Mouse (Mus musculus): ENCODE data around the gene Eva1c. TPM values are rescaled to one million over a fixed set of nuclear protein-coding genes. Genes with fewer than 3 reads are reported as not detected.

Eva1c gene
- polyA plus RNA-seq, 1 experiment from 2014 or later, result 6.4 TPM

GRCm38 (mm10) chr16:90798446-90798845 lies 28.1 kb upstream of the Eva1c start:
- Histone ChIP-seq H3K4me2 (ENCODE audit: low read length) (no peak overlapping the region), H3K27ac (ENCODE audit: low read depth, low read length) (no peak overlapping the region), H3K9ac (ENCODE audit: low read length) (no peak overlapping the region), H3K4me1 (ENCODE audit: control insufficient read depth, insufficient read depth, low read length) (no peaks in the 10 kb centered on the region), H3K4me3 (ENCODE audit: low read depth, low read length) (no peak overlapping the region), H3K27me3 (replicated peaks; ENCODE audit: control insufficient read depth, insufficient read depth, low read length) (no peaks in the 10 kb centered on the region), H3K36me3 (ENCODE audit: control insufficient read depth, insufficient read depth, low read length) (peaks cover 75% of the 10 kb centered on the region), H3K9me3 (replicated peaks; ENCODE audit: control insufficient read depth, low read length) (no peaks in the 10 kb centered on the region)
- 88% methylated on average over 8 of the region's 8 CpGs for WGBS
- ATAC-seq, result no peak
- DNase-seq (ENCODE audit: low spot score), result no peak

DNA sequence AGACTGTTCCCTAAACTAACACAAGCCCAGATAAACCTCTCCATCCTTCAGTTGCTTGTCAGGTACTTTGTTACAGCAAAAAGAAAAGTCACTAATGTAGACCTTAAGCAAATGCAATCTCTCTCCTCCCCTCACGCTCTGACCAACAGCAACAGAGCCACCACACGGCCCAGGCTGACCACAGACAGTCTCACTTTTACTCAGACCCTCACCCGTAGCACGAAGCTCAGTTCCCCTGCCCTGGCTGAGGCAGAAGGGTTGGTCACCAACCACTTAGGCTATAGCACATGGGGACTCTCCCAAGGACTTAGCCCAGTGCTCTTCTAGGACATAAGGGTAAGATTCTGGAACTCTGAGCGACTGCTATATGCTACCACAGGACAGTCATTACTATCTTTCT lies 27.7 kb upstream of the Eva1c start:
- Histone ChIP-seq H3K27me3 (replicated peaks; ENCODE audit: control insufficient read depth, insufficient read depth, low read length) (no peaks in the 10 kb centered on the region), H3K4me2 (ENCODE audit: low read length) (no peak overlapping the region), H3K9me3 (replicated peaks; ENCODE audit: control insufficient read depth, low read length) (no peaks in the 10 kb centered on the region), H3K36me3 (ENCODE audit: control insufficient read depth, insufficient read depth, low read length) (peaks cover 74% of the 10 kb centered on the region), H3K4me3 (ENCODE audit: low read depth, low read length) (no peak overlapping the region), H3K9ac (ENCODE audit: low read length) (no peak overlapping the region), H3K27ac (ENCODE audit: low read depth, low read length) (no peak overlapping the region), H3K4me1 (ENCODE audit: control insufficient read depth, insufficient read depth, low read length) (no peaks in the 10 kb centered on the region)
- ATAC-seq (no peak), DNase-seq (ENCODE audit: low spot score) (no peak)
- WGBS, result 90% methylated on average over 5 of the region's 5 CpGs

DNA sequence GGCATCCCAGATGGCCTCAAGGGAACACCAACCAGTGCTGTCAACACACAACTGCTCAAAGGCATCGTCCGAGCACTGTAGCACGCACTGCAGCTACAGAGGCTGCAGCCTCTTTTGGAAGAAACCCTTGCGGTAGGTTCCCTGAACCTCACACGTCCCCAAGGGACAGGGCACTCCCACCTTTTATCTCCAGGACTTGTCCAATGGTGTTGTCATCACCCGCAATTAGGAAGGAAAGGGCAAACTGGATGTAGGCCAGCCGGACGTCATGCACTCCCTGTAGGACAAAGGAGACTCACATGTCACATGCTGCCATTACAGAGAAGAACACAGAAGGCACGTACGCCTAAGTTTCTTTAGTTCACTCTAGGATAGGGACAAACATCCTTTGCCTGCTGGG lies 26.7 kb upstream of the Eva1c start:
- Histone ChIP-seq H3K4me3 (ENCODE audit: low read depth, low read length) (no peak overlapping the region), H3K27me3 (replicated peaks; ENCODE audit: control insufficient read depth, insufficient read depth, low read length) (no peaks in the 10 kb centered on the region), H3K27ac (ENCODE audit: low read depth, low read length) (no peak overlapping the region), H3K4me2 (ENCODE audit: low read length) (no peak overlapping the region), H3K9ac (ENCODE audit: low read length) (no peak overlapping the region), H3K9me3 (replicated peaks; ENCODE audit: control insufficient read depth, low read length) (no peaks in the 10 kb centered on the region), H3K36me3 (ENCODE audit: control insufficient read depth, insufficient read depth, low read length) (peaks cover 75% of the 10 kb centered on the region), H3K4me1 (ENCODE audit: control insufficient read depth, insufficient read depth, low read length) (no peaks in the 10 kb centered on the region)
- ATAC-seq, result no peak
- WGBS, result 80% methylated on average over 10 of the region's 10 CpGs
- DNase-seq (ENCODE audit: low spot score), result no peak

DNA sequence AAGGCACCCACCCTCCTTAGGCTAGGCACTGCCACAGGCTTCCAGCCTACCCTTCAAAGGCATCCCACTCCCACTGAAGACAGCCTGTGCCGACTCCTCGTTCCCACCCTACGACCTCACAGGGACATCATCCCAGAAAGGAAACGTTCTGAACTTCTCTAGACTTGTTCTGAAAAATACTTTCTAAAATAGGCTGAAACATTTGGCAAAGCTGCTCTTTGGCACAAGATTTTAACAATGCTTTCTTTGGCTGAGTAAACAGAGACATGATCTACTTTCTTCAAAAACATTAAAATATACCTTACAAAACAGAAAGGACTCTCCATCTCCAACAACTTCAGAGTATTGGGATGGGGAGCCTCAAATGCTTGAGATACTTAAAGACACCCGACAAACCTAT lies 25.3 kb upstream of the Eva1c start:
- 96% methylated on average over 5 of the region's 5 CpGs for WGBS
- Histone ChIP-seq H3K36me3 (ENCODE audit: control insufficient read depth, insufficient read depth, low read length) (peaks cover 71% of the 10 kb centered on the region), H3K27ac (ENCODE audit: low read depth, low read length) (no peak overlapping the region), H3K4me1 (ENCODE audit: control insufficient read depth, insufficient read depth, low read length) (no peaks in the 10 kb centered on the region), H3K4me3 (ENCODE audit: low read depth, low read length) (no peak overlapping the region), H3K9ac (ENCODE audit: low read length) (no peak overlapping the region), H3K9me3 (replicated peaks; ENCODE audit: control insufficient read depth, low read length) (no peaks in the 10 kb centered on the region), H3K4me2 (ENCODE audit: low read length) (no peak overlapping the region), H3K27me3 (replicated peaks; ENCODE audit: control insufficient read depth, insufficient read depth, low read length) (no peaks in the 10 kb centered on the region)
- ATAC-seq, result no peak
- DNase-seq (ENCODE audit: low spot score), result no peak

DNA sequence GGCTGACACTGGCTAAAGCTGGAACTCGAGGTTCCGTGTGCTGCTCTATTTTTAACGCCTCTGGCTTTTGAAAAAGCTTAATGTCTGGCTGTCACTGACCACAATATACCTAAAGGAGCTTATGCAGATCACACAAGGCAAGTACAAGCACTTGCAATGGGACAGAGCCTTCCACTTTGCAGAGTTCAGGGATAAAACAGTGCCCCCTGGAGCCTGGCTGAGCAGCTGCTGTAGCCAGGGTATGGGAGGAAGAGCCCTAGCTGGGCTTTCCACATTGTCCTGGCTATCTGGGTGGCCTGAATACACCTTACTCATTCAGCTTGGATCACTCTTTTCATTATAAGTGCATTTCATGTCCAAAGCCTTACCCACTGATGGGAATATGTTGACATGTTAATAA lies 24.6 kb upstream of the Eva1c start:
- no peaks in the 10 kb centered on the region for H3K27me3 ChIP-seq (replicated peaks; ENCODE audit: control insufficient read depth, insufficient read depth, low read length)
- DNase-seq (ENCODE audit: low spot score), result peak; percentile 22
- H3K4me1 ChIP-seq (ENCODE audit: control insufficient read depth, insufficient read depth, low read length), result no peaks in the 10 kb centered on the region
- H3K9me3 ChIP-seq (replicated peaks; ENCODE audit: control insufficient read depth, low read length), result no peaks in the 10 kb centered on the region
- WGBS, result 74% methylated on average over 3 of the region's 3 CpGs
- no peak overlapping the region for H3K4me2 ChIP-seq (ENCODE audit: low read length)
- no peak overlapping the region for H3K4me3 ChIP-seq (ENCODE audit: low read depth, low read length)
- H3K27ac ChIP-seq (ENCODE audit: low read depth, low read length), result no peak overlapping the region
- H3K9ac ChIP-seq (ENCODE audit: low read length), result no peak overlapping the region
- H3K36me3 ChIP-seq (ENCODE audit: control insufficient read depth, insufficient read depth, low read length), result peaks cover 67% of the 10 kb centered on the region
- no peak for ATAC-seq

DNA sequence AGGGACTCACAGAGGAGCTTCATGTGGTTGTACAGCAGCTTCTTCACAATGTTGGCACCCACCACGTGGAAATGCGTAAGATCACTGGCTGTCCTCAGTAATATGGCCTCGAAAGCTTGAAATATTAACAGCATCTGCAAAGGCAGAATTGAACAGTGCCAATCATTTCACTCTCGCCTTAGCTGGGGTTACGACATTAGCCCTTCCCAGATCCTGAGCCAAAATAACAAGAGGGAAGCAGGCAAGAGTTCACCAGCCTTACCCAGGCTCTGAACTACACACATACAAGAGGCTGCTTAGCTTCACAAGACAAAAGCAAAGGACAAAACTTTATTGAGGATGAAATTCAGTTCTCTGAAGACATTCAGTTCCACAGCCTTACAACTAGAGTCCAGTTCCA lies 22.1 kb upstream of the Eva1c start:
- H3K9ac ChIP-seq (ENCODE audit: low read length), result no peak overlapping the region
- H3K4me1 ChIP-seq (ENCODE audit: control insufficient read depth, insufficient read depth, low read length), result peaks cover 2% of the 10 kb centered on the region; the same call in 1 of the 2 replicates
- ATAC-seq (no peak), DNase-seq (ENCODE audit: low spot score) (no peak)
- H3K36me3 ChIP-seq (ENCODE audit: control insufficient read depth, insufficient read depth, low read length), result peaks cover 50% of the 10 kb centered on the region
- 94% methylated on average over 5 of the region's 5 CpGs for WGBS
- H3K27me3 ChIP-seq (replicated peaks; ENCODE audit: control insufficient read depth, insufficient read depth, low read length), result no peaks in the 10 kb centered on the region
- no peak overlapping the region for H3K4me3 ChIP-seq (ENCODE audit: low read depth, low read length)
- H3K4me2 ChIP-seq (ENCODE audit: low read length), result no peak overlapping the region
- no peaks in the 10 kb centered on the region for H3K9me3 ChIP-seq (replicated peaks; ENCODE audit: control insufficient read depth, low read length)
- no peak overlapping the region for H3K27ac ChIP-seq (ENCODE audit: low read depth, low read length)

DNA sequence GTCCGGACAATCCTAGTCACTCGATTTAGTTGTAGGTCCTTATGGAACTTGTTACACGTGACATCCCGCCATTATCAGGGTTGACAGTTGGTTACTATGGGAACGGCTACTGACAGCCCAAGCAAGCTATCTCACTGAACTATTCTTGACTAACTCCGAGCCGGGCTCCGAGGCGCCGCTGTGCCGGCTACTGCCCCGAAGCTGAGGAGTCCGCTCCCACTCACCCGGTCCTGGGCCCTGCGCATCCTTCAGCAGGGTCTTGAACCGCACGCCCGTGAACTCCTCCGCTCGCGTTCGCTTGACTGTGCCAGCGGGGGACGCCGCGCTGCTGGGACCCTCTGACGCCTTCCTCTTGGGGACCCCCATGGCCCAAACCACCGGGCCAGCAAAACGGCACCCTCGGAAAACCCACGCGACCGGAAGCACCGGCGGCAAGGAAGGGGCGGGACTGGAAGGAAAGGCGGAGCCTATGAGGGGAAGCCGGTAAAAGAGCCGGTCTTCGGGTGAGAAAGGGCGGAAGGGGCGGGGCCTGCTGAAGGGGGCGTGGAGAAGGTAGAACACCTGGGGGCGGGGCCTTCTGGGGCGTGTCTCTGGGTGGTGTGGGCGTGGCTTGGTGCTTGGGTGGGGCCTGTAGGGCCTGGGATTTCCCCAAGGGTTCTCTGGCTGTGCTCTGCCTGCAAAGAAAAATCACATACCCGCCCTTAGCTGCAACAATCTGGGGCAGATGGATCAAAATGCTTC lies 16.4 kb upstream of the Eva1c start, which contains the start of gene Urb1:
Gene Urb1, minus strand, starts transcription at position 439 of the 741 bp plus-strand sequence.
- peaks cover 4% of the 10 kb centered on the region for H3K36me3 ChIP-seq (ENCODE audit: control insufficient read depth, insufficient read depth, low read length)
- peak within 1 kb of the TSS; percentile 66 for H3K9ac ChIP-seq (ENCODE audit: low read length)
- H3K27me3 ChIP-seq (replicated peaks; ENCODE audit: control insufficient read depth, insufficient read depth, low read length), result no peaks in the 10 kb centered on the region
- H3K27ac ChIP-seq (ENCODE audit: low read depth, low read length), result peak within 1 kb of the TSS; percentile 55; the same call in 1 of the 2 replicates
- peak within 1 kb of the TSS; percentile 63 for H3K4me3 ChIP-seq (ENCODE audit: low read depth, low read length)
- ATAC-seq (peak; percentile 94), DNase-seq (ENCODE audit: low spot score) (peak; percentile 97)
- H3K4me1 ChIP-seq (ENCODE audit: control insufficient read depth, insufficient read depth, low read length), result peaks cover 8% of the 10 kb centered on the region; the same call in 1 of the 2 replicates
- WGBS, result 1% methylated on average over 47 of the region's 47 CpGs
- H3K9me3 ChIP-seq (replicated peaks; ENCODE audit: control insufficient read depth, low read length), result no peaks in the 10 kb centered on the region
- H3K4me2 ChIP-seq (ENCODE audit: low read length), result peak within 1 kb of the TSS; percentile 71

GRCm38 (mm10) chr16:90810716-90811256 lies 15.7 kb upstream of the Eva1c start:
- H3K4me3 ChIP-seq (ENCODE audit: low read depth, low read length), result peak overlapping the region; percentile 63
- H3K27me3 ChIP-seq (replicated peaks; ENCODE audit: control insufficient read depth, insufficient read depth, low read length), result no peaks in the 10 kb centered on the region
- peak overlapping the region; percentile 49; the same call in 1 of the 2 replicates for H3K27ac ChIP-seq (ENCODE audit: low read depth, low read length)
- H3K9ac ChIP-seq (ENCODE audit: low read length), result peak overlapping the region; percentile 58
- H3K4me2 ChIP-seq (ENCODE audit: low read length), result peak overlapping the region; percentile 71
- ATAC-seq, result no peak; the same call in 1 of the 2 replicates
- no peaks in the 10 kb centered on the region for H3K9me3 ChIP-seq (replicated peaks; ENCODE audit: control insufficient read depth, low read length)
- no peaks in the 10 kb centered on the region for H3K36me3 ChIP-seq (ENCODE audit: control insufficient read depth, insufficient read depth, low read length)
- whole genome bisulfite sequencing, result 35% methylated on average over 11 of the region's 11 CpGs
- H3K4me1 ChIP-seq (ENCODE audit: control insufficient read depth, insufficient read depth, low read length), result peaks cover 8% of the 10 kb centered on the region; the same call in 1 of the 2 replicates
- DNase-seq (ENCODE audit: low spot score), result peak; percentile 7

GRCm38 (mm10) chr16:90812086-90812485 lies 14.4 kb upstream of the Eva1c start:
- Histone ChIP-seq H3K4me3 (ENCODE audit: low read depth, low read length) (no peak overlapping the region), H3K27me3 (replicated peaks; ENCODE audit: control insufficient read depth, insufficient read depth, low read length) (no peaks in the 10 kb centered on the region), H3K9ac (ENCODE audit: low read length) (no peak overlapping the region), H3K27ac (ENCODE audit: low read depth, low read length) (no peak overlapping the region), H3K9me3 (replicated peaks; ENCODE audit: control insufficient read depth, low read length) (no peaks in the 10 kb centered on the region), H3K4me2 (ENCODE audit: low read length) (no peak overlapping the region), H3K36me3 (ENCODE audit: control insufficient read depth, insufficient read depth, low read length) (no peaks in the 10 kb centered on the region), H3K4me1 (ENCODE audit: control insufficient read depth, insufficient read depth, low read length) (peaks cover 8% of the 10 kb centered on the region; the same call in 1 of the 2 replicates)
- no peak for DNase-seq (ENCODE audit: low spot score)
- ATAC-seq, result no peak
- 90% methylated on average over 5 of the region's 5 CpGs for WGBS
